Mouse (Mus musculus) limb, embryonic 11.5 days (tissue): ENCODE results near the gene Eps8l2. TPM values are rescaled to one million over a fixed set of nuclear protein-coding genes. Genes with fewer than 3 reads are reported as not detected.
"Not testable (repeated sequence)": the region's sequence is repeated elsewhere in the genome, so short reads cannot be mapped to it uniquely, and the experiment has no call there.

ENCODE experiments used
- ATAC-seq: fragments of 200-750 bp; cut with Nextera tagmentation; 2 replicates; pipeline ENCODE4 v1.8.0; 2017; ENCODE audit warnings: low read depth; ENCODE audit not compliant: insufficient number of reproducible peaks, low FRiP score, low TSS enrichment
- DNase-seq: peaks from one replicate; pipeline ENCODE4 v3.0.0-alpha.2; 2015; ENCODE audit warnings: low spot score
- H3K27ac ChIP-seq: fragments of 300-500 bp; sonication (generic); replicated peaks from 2 replicates; pipeline ENCODE4 v1.5.1; 2014; ENCODE audit warnings: low read depth, mild to moderate bottlenecking, low read length
- H3K27me3 ChIP-seq: fragments of 300-500 bp; sonication (generic); 2 replicates; pipeline ENCODE4 v1.6.1; 2014; ENCODE audit warnings: mild to moderate bottlenecking, low read length, mixed read lengths; ENCODE audit not compliant: control insufficient read depth, insufficient read depth
- H3K36me3 ChIP-seq: fragments of 300-500 bp; sonication (generic); 2 replicates; pipeline ENCODE4 v1.6.1; 2014; ENCODE audit warnings: mild to moderate bottlenecking, low read length, moderate library complexity, mixed read lengths; ENCODE audit not compliant: control insufficient read depth, insufficient read depth
- H3K4me1 ChIP-seq: fragments of 300-500 bp; sonication (generic); 2 replicates; pipeline ENCODE4 v1.6.1; 2014; ENCODE audit warnings: low read length, mixed read lengths; ENCODE audit not compliant: control insufficient read depth, insufficient read depth
- H3K4me2 ChIP-seq: fragments of 300-500 bp; sonication (generic); 2 replicates; pipeline ENCODE4 v1.6.1; 2014; ENCODE audit warnings: low read depth, mild to moderate bottlenecking, moderate library complexity; ENCODE audit not compliant: severe bottlenecking
- H3K4me3 ChIP-seq: fragments of 300-500 bp; sonication (generic); 2 replicates; pipeline ENCODE4 v1.5.1; 2014; ENCODE audit warnings: low read depth, low read length
- H3K9ac ChIP-seq: fragments of 300-500 bp; sonication (generic); 2 replicates; pipeline ENCODE4 v1.6.1; 2014; ENCODE audit warnings: mild to moderate bottlenecking, low read length
- H3K9me3 ChIP-seq: fragments of 300-500 bp; sonication (generic); 2 replicates; pipeline ENCODE4 v1.6.1; 2016; ENCODE audit warnings: low read length; ENCODE audit not compliant: control insufficient read depth
- WGBS: fragments of 180-500 bp; shearing (Covaris S2); extraction: QIAGEN DNeasy Blood & Tissue Kit; methylation state at CpG from one replicate; pipeline ENCODE4 v1.1.7; 2014; 5-methylcytosine and 5-hydroxymethylcytosine counted together
- polyA plus RNA-seq: library from polyadenylated mRNA; unstranded; fragments of >200 nt; fragmentation: Nextera tagmentation; extraction: Ambion mirVana; gene quantifications from 2 replicates; pipeline ENCODE4 v1.2.1, GENCODE M21; 2014

Gene Eps8l2
- polyA plus RNA-seq, 1 experiment from 2014 or later = 2.8 TPM

DNA sequence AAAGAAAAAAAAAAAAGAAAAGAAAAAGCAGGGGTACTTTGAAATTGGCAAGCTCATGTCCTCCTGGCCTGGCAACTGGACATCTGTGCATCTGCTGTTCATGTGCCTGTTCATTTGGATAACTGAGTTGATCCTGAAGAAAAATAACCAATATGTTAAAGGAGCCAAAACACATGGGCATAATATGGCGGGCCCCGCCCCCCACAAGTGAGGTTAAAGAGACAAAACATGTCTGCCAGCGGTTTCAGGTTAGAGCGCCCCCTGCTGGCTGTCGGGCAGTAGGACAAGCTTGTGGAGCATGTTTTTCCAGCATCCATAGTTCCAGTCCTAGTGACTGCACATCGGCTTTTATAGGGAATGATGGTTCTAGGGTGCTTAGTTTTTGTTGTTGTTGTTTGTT, 56.1 kb downstream of the Eps8l2 start:
- Histone ChIP-seq H3K27ac (no peak overlapping the region), H3K9me3 (no peaks in the 10 kb centered on the region), H3K36me3 (peaks cover 3% of the 10 kb centered on the region), H3K27me3 (no peaks in the 10 kb centered on the region), H3K4me1 (peaks cover 9% of the 10 kb centered on the region; the same call in 1 of the 2 replicates), H3K4me3 (no peak overlapping the region), H3K9ac (no peak overlapping the region), H3K4me2 (no peak overlapping the region)
- ATAC-seq (no peak), DNase-seq (peak; percentile 87)
- WGBS = 20% methylated on average over 6 of the region's 6 CpGs

DNA sequence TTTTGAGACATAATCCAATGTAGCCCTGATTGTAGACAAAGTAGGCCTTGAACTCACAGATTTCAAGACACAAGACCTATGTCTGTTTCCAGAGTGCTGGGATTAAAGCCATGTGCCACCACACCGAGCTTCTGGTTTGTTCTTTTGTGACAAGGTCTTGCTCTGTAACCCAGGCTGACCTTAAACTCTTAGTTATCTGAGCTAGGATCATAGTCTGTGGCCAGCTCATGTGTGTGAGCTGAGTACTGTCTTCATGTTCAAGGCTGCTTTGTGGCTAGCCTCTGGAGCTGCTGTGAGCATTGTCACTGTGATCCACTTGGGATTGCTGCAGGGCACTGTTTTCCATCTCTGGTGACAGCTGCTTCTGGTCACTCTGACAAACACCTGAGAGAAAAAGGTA, 56.7 kb downstream of the Eps8l2 start:
- WGBS = 81% methylated on average over 1 of the region's 1 CpGs
- H3K36me3 ChIP-seq = peaks cover 7% of the 10 kb centered on the region
- H3K27me3 ChIP-seq = no peaks in the 10 kb centered on the region
- H3K27ac ChIP-seq = no peak overlapping the region
- no peak overlapping the region for H3K9ac ChIP-seq
- no peak overlapping the region for H3K4me2 ChIP-seq
- H3K4me1 ChIP-seq = peaks cover 9% of the 10 kb centered on the region; the same call in 1 of the 2 replicates
- H3K9me3 ChIP-seq = no peaks in the 10 kb centered on the region
- no peak for ATAC-seq
- H3K4me3 ChIP-seq = no peak overlapping the region
- DNase-seq = no peak

DNA sequence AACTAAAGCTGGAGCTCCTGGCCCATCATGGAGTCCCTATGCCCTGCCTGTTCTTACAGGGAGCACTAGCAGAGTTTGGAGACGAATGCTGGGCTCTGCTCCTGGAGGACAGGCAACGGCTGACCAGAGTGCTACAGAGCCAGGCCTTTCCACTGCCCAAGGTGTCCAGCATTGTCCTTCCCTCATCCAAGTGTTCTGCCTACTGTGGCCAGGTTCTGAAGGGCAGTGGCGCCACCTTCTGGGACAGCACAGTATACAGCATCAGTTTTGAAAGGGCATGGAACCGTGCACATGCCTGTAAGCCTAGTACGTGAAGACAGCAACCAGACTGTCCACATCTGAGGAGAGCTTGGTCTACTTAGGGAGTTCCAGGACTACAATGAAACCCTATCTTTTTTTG, 64.6 kb downstream of the Eps8l2 start:
- Histone ChIP-seq H3K9me3 (no peaks in the 10 kb centered on the region), H3K27ac (no peak overlapping the region), H3K4me3 (no peak overlapping the region), H3K9ac (no peak overlapping the region), H3K36me3 (peaks cover 20% of the 10 kb centered on the region), H3K27me3 (no peaks in the 10 kb centered on the region), H3K4me1 (no peaks in the 10 kb centered on the region), H3K4me2 (no peak overlapping the region)
- ATAC-seq = 0 out of 2 replicates have a peak, but pooled peaks have one; percentile 33
- WGBS = 58% methylated on average over 5 of the region's 5 CpGs
- peak; percentile 63 for DNase-seq

DNA sequence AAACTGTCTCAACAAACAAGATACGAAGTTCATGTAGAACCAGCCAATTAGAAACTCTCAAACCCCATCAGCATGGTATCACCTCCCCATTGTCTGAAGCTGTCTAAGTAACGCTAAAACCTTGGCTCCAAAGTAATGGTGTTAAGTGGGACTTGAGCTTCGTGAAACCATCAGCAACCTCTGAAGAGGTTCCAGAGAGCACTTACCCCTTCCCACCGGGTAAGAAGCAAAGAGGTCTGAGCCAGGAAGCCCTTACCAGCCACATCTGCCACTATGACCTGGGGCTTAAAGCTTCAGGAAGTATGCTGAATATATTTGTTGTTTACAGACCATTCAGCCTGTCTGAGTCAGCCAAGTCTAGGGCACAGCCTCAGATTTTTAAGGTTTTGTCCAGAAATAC, 66.8 kb downstream of the Eps8l2 start:
- H3K9me3 ChIP-seq = no peaks in the 10 kb centered on the region
- no peak overlapping the region for H3K9ac ChIP-seq
- 87% methylated on average over 4 of the region's 4 CpGs for WGBS
- no peak overlapping the region for H3K4me3 ChIP-seq
- no peaks in the 10 kb centered on the region for H3K27me3 ChIP-seq
- no peak overlapping the region for H3K4me2 ChIP-seq
- ATAC-seq (no peak), DNase-seq (no peak)
- no peak overlapping the region for H3K27ac ChIP-seq
- peaks cover 14% of the 10 kb centered on the region for H3K36me3 ChIP-seq
- no peaks in the 10 kb centered on the region; the same call in 1 of the 2 replicates for H3K4me1 ChIP-seq

- DNase-seq, H3K9me3 ChIP-seq, H3K9ac ChIP-seq, H3K36me3 ChIP-seq, H3K4me3 ChIP-seq, H3K27me3 ChIP-seq, H3K27ac ChIP-seq, H3K4me1 ChIP-seq, H3K4me2 ChIP-seq, ATAC-seq: not testable (repeated sequence)
- WGBS = 94% methylated on average over 7 of the region's 7 CpGs
Measured at GRCm38 (mm10) chr7:141407670-141408069, 69.0 kb downstream of the Eps8l2 start.

GRCm38 (mm10) chr7:141408833-141409232, 70.2 kb downstream of the Eps8l2 start:
- H3K4me3 ChIP-seq = no peak overlapping the region
- no peaks in the 10 kb centered on the region for H3K27me3 ChIP-seq
- peaks cover 4% of the 10 kb centered on the region for H3K36me3 ChIP-seq
- H3K4me2 ChIP-seq = no peak overlapping the region
- no peaks in the 10 kb centered on the region for H3K9me3 ChIP-seq
- DNase-seq = peak; percentile 91
- peaks cover 4% of the 10 kb centered on the region; the same call in 1 of the 2 replicates for H3K4me1 ChIP-seq
- peak; percentile 52 for ATAC-seq
- H3K27ac ChIP-seq = no peak overlapping the region
- H3K9ac ChIP-seq = no peak overlapping the region
- WGBS = 15% methylated on average over 11 of the region's 11 CpGs

- H3K9ac ChIP-seq = no peak overlapping the region
- H3K4me3 ChIP-seq = no peak overlapping the region
- H3K27ac ChIP-seq = no peak overlapping the region
- no peaks in the 10 kb centered on the region for H3K9me3 ChIP-seq
- ATAC-seq (no peak), DNase-seq (no peak)
- peaks cover 4% of the 10 kb centered on the region for H3K36me3 ChIP-seq
- H3K4me2 ChIP-seq = no peak overlapping the region
- 90% methylated on average over 8 of the region's 8 CpGs for WGBS
- peaks cover 4% of the 10 kb centered on the region; the same call in 1 of the 2 replicates for H3K4me1 ChIP-seq
- no peaks in the 10 kb centered on the region for H3K27me3 ChIP-seq
Measured at GRCm38 (mm10) chr7:141410631-141411030, 72.0 kb downstream of the Eps8l2 start.

GRCm38 (mm10) chr7:141411667-141412066, 73.0 kb downstream of the Eps8l2 start:
- H3K4me1 ChIP-seq = peaks cover 4% of the 10 kb centered on the region; the same call in 1 of the 2 replicates
- H3K27me3 ChIP-seq = no peaks in the 10 kb centered on the region
- WGBS = 74% methylated on average over 1 of the region's 1 CpGs
- peaks cover 4% of the 10 kb centered on the region for H3K36me3 ChIP-seq
- H3K4me2 ChIP-seq = no peak overlapping the region
- DNase-seq (no peak), ATAC-seq (no peak)
- H3K9ac ChIP-seq = no peak overlapping the region
- H3K9me3 ChIP-seq = no peaks in the 10 kb centered on the region
- H3K27ac ChIP-seq = no peak overlapping the region
- H3K4me3 ChIP-seq = no peak overlapping the region
